Mouse (Mus musculus): ENCODE measurements around the gene Olfr71. TPM values are rescaled to one million over a fixed set of nuclear protein-coding genes. Genes with fewer than 3 reads are reported as not detected.

Gene Olfr71
- polyA plus RNA-seq, 1 experiment from 2014 or later: not detected

Other genes with a start within 250 kb of the Olfr71 start
- gene Sit1, start 226.5 kb downstream of the Olfr71 start, polyA plus RNA-seq (2015; fragmentation: Nextera tagmentation; extraction: Ambion mirVana): not detected in 2 replicates
- gene Ccdc107, start 217.4 kb downstream of the Olfr71 start, polyA plus RNA-seq (2015; fragmentation: Nextera tagmentation; extraction: Ambion mirVana): 78.9 and 81.9 TPM in 2 replicates
- gene Arhgef39, start 210.6 kb downstream of the Olfr71 start, polyA plus RNA-seq (2015; fragmentation: Nextera tagmentation; extraction: Ambion mirVana): 35.2 and 37.5 TPM in 2 replicates
- gene Car9, start 203.3 kb downstream of the Olfr71 start, polyA plus RNA-seq (2015; fragmentation: Nextera tagmentation; extraction: Ambion mirVana): 4.1 and 6.8 TPM in 2 replicates
- 394 and 952 TPM in 2 replicates for gene Tpm2, start 186.5 kb downstream of the Olfr71 start, polyA plus RNA-seq (2015; fragmentation: Nextera tagmentation; extraction: Ambion mirVana)
- 87.9 and 96.8 TPM in 2 replicates for gene Creb3, start 147.9 kb downstream of the Olfr71 start, polyA plus RNA-seq (2015; fragmentation: Nextera tagmentation; extraction: Ambion mirVana)
- 65.5 and 70.5 TPM in 2 replicates for gene Tln1, start 147.6 kb downstream of the Olfr71 start, polyA plus RNA-seq (2015; fragmentation: Nextera tagmentation; extraction: Ambion mirVana)
- gene Rgp1, start 131.5 kb downstream of the Olfr71 start, polyA plus RNA-seq (2015; fragmentation: Nextera tagmentation; extraction: Ambion mirVana): 27.6 and 31.7 TPM in 2 replicates
- gene Gba2, start 131.4 kb downstream of the Olfr71 start, polyA plus RNA-seq (2015; fragmentation: Nextera tagmentation; extraction: Ambion mirVana): 19.2 and 21.9 TPM in 2 replicates
- 2.0 and 7.0 TPM in 2 replicates for gene Msmp, start 125.8 kb downstream of the Olfr71 start, polyA plus RNA-seq (2015; fragmentation: Nextera tagmentation; extraction: Ambion mirVana)
- 16.8 and 22.2 TPM in 2 replicates for gene Npr2, start 78.3 kb downstream of the Olfr71 start, polyA plus RNA-seq (2015; fragmentation: Nextera tagmentation; extraction: Ambion mirVana)
- 0.36 and 0.47 TPM in 2 replicates for gene Spag8, start 56.7 kb downstream of the Olfr71 start, polyA plus RNA-seq (2015; fragmentation: Nextera tagmentation; extraction: Ambion mirVana)
- 75.3 and 81.9 TPM in 2 replicates for gene Hint2, start 53.8 kb downstream of the Olfr71 start, polyA plus RNA-seq (2015; fragmentation: Nextera tagmentation; extraction: Ambion mirVana)
- gene Tmem8b, start 41.3 kb downstream of the Olfr71 start, polyA plus RNA-seq (2015; fragmentation: Nextera tagmentation; extraction: Ambion mirVana): 4.2 and 5.3 TPM in 2 replicates
- gene Fam221b, start 41.1 kb downstream of the Olfr71 start, polyA plus RNA-seq (2015; fragmentation: Nextera tagmentation; extraction: Ambion mirVana): 2.9 TPM in 2 replicates
- gene Olfr70, start 9.4 kb downstream of the Olfr71 start, polyA plus RNA-seq (2015; fragmentation: Nextera tagmentation; extraction: Ambion mirVana): not detected in 2 replicates
- 1.6 and 1.7 TPM in 2 replicates for gene Hrct1, start 16.9 kb upstream of the Olfr71 start, polyA plus RNA-seq (2015; fragmentation: Nextera tagmentation; extraction: Ambion mirVana)
- gene Spaar, start 19.8 kb upstream of the Olfr71 start, polyA plus RNA-seq (2015; fragmentation: Nextera tagmentation; extraction: Ambion mirVana): 0.52 and 0.53 TPM in 2 replicates
- gene Olfr159, start 60.8 kb upstream of the Olfr71 start, polyA plus RNA-seq (2015; fragmentation: Nextera tagmentation; extraction: Ambion mirVana): not detected in 2 replicates
- gene Olfr156, start 113.6 kb upstream of the Olfr71 start, polyA plus RNA-seq (2015; fragmentation: Nextera tagmentation; extraction: Ambion mirVana): not detected in 2 replicates
- gene Olfr157, start 129.9 kb upstream of the Olfr71 start, polyA plus RNA-seq (2015; fragmentation: Nextera tagmentation; extraction: Ambion mirVana): not detected in 2 replicates
- not detected in 2 replicates for gene Olfr155, start 141.3 kb upstream of the Olfr71 start, polyA plus RNA-seq (2015; fragmentation: Nextera tagmentation; extraction: Ambion mirVana)
- 34.6 and 37.9 TPM in 2 replicates for gene Reck, start 165.3 kb upstream of the Olfr71 start, polyA plus RNA-seq (2015; fragmentation: Nextera tagmentation; extraction: Ambion mirVana)
- gene Glipr2, start 247.1 kb upstream of the Olfr71 start, polyA plus RNA-seq (2015; fragmentation: Nextera tagmentation; extraction: Ambion mirVana): 85.6 and 108 TPM in 2 replicates